Mouse (Mus musculus) hindbrain, embryonic 14.5 days (tissue): ENCODE data around the gene Shroom4. TPM values are rescaled to one million over a fixed set of nuclear protein-coding genes. Genes with fewer than 3 reads are reported as not detected.
A peak's percentile ranks its signal among the peaks of the same experiment; 100 is the strongest.

Experiments
- ATAC-seq: fragments of 200-750 bp; cut with Nextera tagmentation; 2 replicates; pipeline ENCODE4 v1.8.0; 2017; ENCODE audit warnings: moderate number of reproducible peaks, mild to moderate bottlenecking, moderate TSS enrichment, moderate library complexity; ENCODE audit not compliant: low FRiP score
- DNase-seq: peaks from one replicate; pipeline ENCODE4 v3.0.0-alpha.2; 2015; ENCODE audit warnings: low spot score
- H3K27ac ChIP-seq: fragments of 300-500 bp; sonication (generic); 2 replicates; pipeline ENCODE4 v1.5.1; 2014; ENCODE audit warnings: mild to moderate bottlenecking, moderate library complexity
- H3K27me3 ChIP-seq: fragments of 300-500 bp; sonication (generic); 2 replicates; pipeline ENCODE4 v1.6.1; 2014; ENCODE audit warnings: mild to moderate bottlenecking, low read length, mixed read lengths; ENCODE audit not compliant: control insufficient read depth, insufficient read depth
- H3K36me3 ChIP-seq: fragments of 300-500 bp; sonication (generic); replicated peaks from 2 replicates; pipeline ENCODE4 v1.6.1; 2014; ENCODE audit not compliant: control insufficient read depth, insufficient read depth
- H3K4me1 ChIP-seq: fragments of 300-500 bp; sonication (generic); replicated peaks from 2 replicates; pipeline ENCODE4 v1.6.1; 2014; ENCODE audit warnings: antibody characterized with exemption, low read length, mixed read lengths; ENCODE audit not compliant: control insufficient read depth, insufficient read depth
- H3K4me2 ChIP-seq: fragments of 300-500 bp; sonication (generic); replicated peaks from 2 replicates; pipeline ENCODE4 v1.6.1; 2014; ENCODE audit warnings: mild to moderate bottlenecking, moderate library complexity
- H3K4me3 ChIP-seq: fragments of 300-500 bp; sonication (generic); replicated peaks from 2 replicates; pipeline ENCODE4 v1.5.1; 2014; ENCODE audit warnings: mild to moderate bottlenecking, low read length
- H3K9ac ChIP-seq: fragments of 300-500 bp; sonication (generic); 2 replicates; pipeline ENCODE4 v1.6.1; 2014
- H3K9me3 ChIP-seq: fragments of 300-500 bp; sonication (generic); 2 replicates; pipeline ENCODE4 v1.6.1; 2016; ENCODE audit warnings: low read length; ENCODE audit not compliant: control insufficient read depth
- WGBS: fragments of 180-500 bp; shearing (Covaris S2); extraction: QIAGEN DNeasy Blood & Tissue Kit; methylation state at CpG from one replicate; pipeline ENCODE4 v1.1.7; 2014; 5-methylcytosine and 5-hydroxymethylcytosine counted together
- polyA plus RNA-seq: library from polyadenylated mRNA; unstranded; fragments of >200 nt; fragmentation: Nextera tagmentation; extraction: Ambion mirVana; gene quantifications from 2 replicates; pipeline ENCODE4 v1.2.1, GENCODE M21; 2014

The Shroom4 gene
- polyA plus RNA-seq, 1 experiment from 2014 or later = 2.5 TPM

GRCm38 (mm10) chrX:6475177-6475576 lies 75.5 kb downstream of the Shroom4 start:
- ATAC-seq (no peak), DNase-seq (peak; percentile 35)

GRCm38 (mm10) chrX:6482268-6482667 lies 82.6 kb downstream of the Shroom4 start:
- H3K36me3 ChIP-seq = no peaks in the 10 kb centered on the region
- H3K4me2 ChIP-seq = no peak overlapping the region
- no peak for ATAC-seq
- no peaks in the 10 kb centered on the region for H3K27me3 ChIP-seq
- WGBS = 73% methylated on average over 4 of the region's 4 CpGs
- no peak overlapping the region for H3K27ac ChIP-seq
- no peak for DNase-seq
- H3K4me3 ChIP-seq = no peak overlapping the region
- no peaks in the 10 kb centered on the region for H3K4me1 ChIP-seq
- H3K9me3 ChIP-seq = no peaks in the 10 kb centered on the region
- H3K9ac ChIP-seq = no peak overlapping the region

More at GRCm38 (mm10) chrX:6475177-6475576, 75.5 kb downstream of the Shroom4 start:
- Histone ChIP-seq H3K9ac (no peak overlapping the region), H3K27me3 (no peaks in the 10 kb centered on the region), H3K27ac (no peak overlapping the region), H3K36me3 (no peaks in the 10 kb centered on the region), H3K4me2 (no peak overlapping the region), H3K4me1 (no peaks in the 10 kb centered on the region), H3K9me3 (no peaks in the 10 kb centered on the region), H3K4me3 (no peak overlapping the region)
- WGBS = 44% methylated on average over 1 of the region's 1 CpGs

- 31% methylated on average over 8 of the region's 8 CpGs for whole genome bisulfite sequencing
- no peak overlapping the region for H3K4me3 ChIP-seq
- no peaks in the 10 kb centered on the region for H3K9me3 ChIP-seq
- H3K4me2 ChIP-seq = no peak overlapping the region
- DNase-seq (no peak), ATAC-seq (no peak)
- no peak overlapping the region for H3K9ac ChIP-seq
- no peak overlapping the region for H3K27ac ChIP-seq
- H3K36me3 ChIP-seq = no peaks in the 10 kb centered on the region
- H3K27me3 ChIP-seq = no peaks in the 10 kb centered on the region
- no peaks in the 10 kb centered on the region for H3K4me1 ChIP-seq
Measured at GRCm38 (mm10) chrX:6483817-6484216, 84.2 kb downstream of the Shroom4 start.

GRCm38 (mm10) chrX:6490433-6490832 lies 90.8 kb downstream of the Shroom4 start:
- Histone ChIP-seq H3K27ac (no peak overlapping the region), H3K4me1 (no peaks in the 10 kb centered on the region), H3K4me2 (no peak overlapping the region), H3K27me3 (no peaks in the 10 kb centered on the region), H3K9me3 (no peaks in the 10 kb centered on the region), H3K9ac (no peak overlapping the region), H3K4me3 (no peak overlapping the region), H3K36me3 (no peaks in the 10 kb centered on the region)
- ATAC-seq = no peak
- WGBS = 75% methylated on average over 4 of the region's 4 CpGs
- no peak for DNase-seq

- no peak for DNase-seq
- no peak overlapping the region for H3K4me3 ChIP-seq
- no peak for ATAC-seq
Measured at GRCm38 (mm10) chrX:6495456-6495855, 95.8 kb downstream of the Shroom4 start.

GRCm38 (mm10) chrX:6496374-6496773 lies 96.7 kb downstream of the Shroom4 start:
- DNase-seq (no peak), ATAC-seq (no peak)

More at GRCm38 (mm10) chrX:6495456-6495855, 95.8 kb downstream of the Shroom4 start:
- Histone ChIP-seq H3K27me3 (no peaks in the 10 kb centered on the region), H3K4me2 (no peak overlapping the region), H3K27ac (no peak overlapping the region), H3K36me3 (no peaks in the 10 kb centered on the region), H3K9me3 (no peaks in the 10 kb centered on the region), H3K4me1 (no peaks in the 10 kb centered on the region), H3K9ac (no peak overlapping the region)

GRCm38 (mm10) chrX:6501850-6502249 lies 102.2 kb downstream of the Shroom4 start:
- no peak for DNase-seq
- Histone ChIP-seq H3K27ac (no peak overlapping the region), H3K9ac (no peak overlapping the region), H3K27me3 (no peaks in the 10 kb centered on the region), H3K9me3 (no peaks in the 10 kb centered on the region), H3K4me2 (no peak overlapping the region), H3K36me3 (no peaks in the 10 kb centered on the region), H3K4me3 (no peak overlapping the region), H3K4me1 (no peaks in the 10 kb centered on the region)
- WGBS = 83% methylated on average over 1 of the region's 1 CpGs
- no peak for ATAC-seq

More at GRCm38 (mm10) chrX:6496374-6496773, 96.7 kb downstream of the Shroom4 start:
- 29% methylated on average over 2 of the region's 2 CpGs for WGBS
- H3K36me3 ChIP-seq = no peaks in the 10 kb centered on the region
- H3K4me3 ChIP-seq = no peak overlapping the region
- no peaks in the 10 kb centered on the region for H3K9me3 ChIP-seq
- no peak overlapping the region for H3K9ac ChIP-seq
- no peaks in the 10 kb centered on the region for H3K27me3 ChIP-seq
- no peaks in the 10 kb centered on the region for H3K4me1 ChIP-seq
- H3K27ac ChIP-seq = no peak overlapping the region
- H3K4me2 ChIP-seq = no peak overlapping the region

- H3K4me3 ChIP-seq = no peak overlapping the region
- H3K4me2 ChIP-seq = no peak overlapping the region
- 72% methylated on average over 3 of the region's 3 CpGs for WGBS
- H3K9ac ChIP-seq = no peak overlapping the region
- no peaks in the 10 kb centered on the region for H3K36me3 ChIP-seq
- no peak overlapping the region for H3K27ac ChIP-seq
- no peaks in the 10 kb centered on the region for H3K9me3 ChIP-seq
- ATAC-seq (no peak), DNase-seq (no peak)
- no peaks in the 10 kb centered on the region for H3K27me3 ChIP-seq
- no peaks in the 10 kb centered on the region for H3K4me1 ChIP-seq
Measured at GRCm38 (mm10) chrX:6517217-6517616, 117.6 kb downstream of the Shroom4 start.

- WGBS = 65% methylated on average over 2 of the region's 2 CpGs
Measured at GRCm38 (mm10) chrX:6518421-6518820, 118.8 kb downstream of the Shroom4 start.

GRCm38 (mm10) chrX:6522935-6523334 lies 123.3 kb downstream of the Shroom4 start:
- ATAC-seq (no peak), DNase-seq (peak; percentile 30)
- H3K9me3 ChIP-seq = no peaks in the 10 kb centered on the region
- no peak overlapping the region for H3K4me2 ChIP-seq
- 84% methylated on average over 2 of the region's 2 CpGs for WGBS
- H3K4me1 ChIP-seq = no peaks in the 10 kb centered on the region
- H3K27ac ChIP-seq = no peak overlapping the region
- no peak overlapping the region for H3K4me3 ChIP-seq
- no peak overlapping the region for H3K9ac ChIP-seq
- no peaks in the 10 kb centered on the region for H3K27me3 ChIP-seq
- no peaks in the 10 kb centered on the region for H3K36me3 ChIP-seq

More at GRCm38 (mm10) chrX:6518421-6518820, 118.8 kb downstream of the Shroom4 start:
- no peak overlapping the region for H3K4me3 ChIP-seq
- H3K9me3 ChIP-seq = no peaks in the 10 kb centered on the region
- no peaks in the 10 kb centered on the region for H3K4me1 ChIP-seq
- no peak overlapping the region for H3K27ac ChIP-seq
- no peaks in the 10 kb centered on the region for H3K36me3 ChIP-seq
- no peaks in the 10 kb centered on the region for H3K27me3 ChIP-seq
- ATAC-seq = no peak
- no peak overlapping the region for H3K9ac ChIP-seq
- no peak for DNase-seq
- no peak overlapping the region for H3K4me2 ChIP-seq
